Mouse (Mus musculus) T-cell, adult 2 months (primary cell): ENCODE data around the gene Cdk2.
"Not testable (repeated sequence)": the region's sequence is repeated elsewhere in the genome, so short reads cannot be mapped to it uniquely, and the experiment has no call there.

ENCODE experiments used
- DNase-seq: peaks from one replicate; pipeline ENCODE4 v3.0.0; 2022; ENCODE audit warnings: low spot score

The Cdk2 gene

DNA sequence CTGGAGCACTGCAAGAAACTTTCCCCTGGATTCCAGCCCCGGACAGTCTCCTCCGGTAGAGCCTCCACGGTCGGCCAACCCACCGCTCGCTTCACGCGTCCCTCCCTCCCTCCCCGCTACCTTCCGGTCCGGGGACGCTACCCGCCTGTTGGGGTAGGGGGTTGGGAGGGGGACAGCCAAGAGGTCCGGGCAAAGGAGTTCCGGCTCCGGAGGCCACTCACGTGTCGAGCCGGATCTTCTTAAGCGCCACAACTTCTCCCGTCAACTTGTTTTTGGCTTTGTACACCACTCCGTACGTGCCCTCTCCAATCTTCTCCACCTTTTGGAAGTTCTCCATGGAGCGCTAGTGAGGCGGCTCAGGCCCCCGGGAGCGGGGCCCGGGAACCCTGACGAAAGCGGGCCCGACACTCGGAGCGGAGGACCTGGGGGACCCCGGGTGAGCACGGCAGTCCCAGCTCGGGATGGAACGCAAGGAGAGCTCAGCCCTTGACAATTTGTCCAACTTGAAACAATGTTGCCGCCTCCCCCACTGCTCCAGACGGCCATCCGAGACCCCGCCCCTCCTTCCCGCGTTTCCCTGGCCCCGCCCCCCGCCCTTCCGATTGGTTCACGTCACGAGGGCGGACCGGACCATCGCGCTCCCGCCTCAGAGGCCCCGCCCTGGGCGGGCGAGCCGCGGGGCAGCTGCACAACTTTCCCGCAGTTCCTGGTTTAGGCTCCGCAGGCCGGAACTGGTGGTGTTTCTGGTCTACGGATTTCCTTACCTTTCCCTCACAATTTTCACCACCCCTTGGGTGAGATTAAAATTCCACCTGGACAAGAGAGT, at the start of gene Cdk2:
Gene Cdk2 (minus strand): TSS at position 541 of the 826 bp plus-strand sequence.
- DNase-seq: peak; percentile 76

DNA sequence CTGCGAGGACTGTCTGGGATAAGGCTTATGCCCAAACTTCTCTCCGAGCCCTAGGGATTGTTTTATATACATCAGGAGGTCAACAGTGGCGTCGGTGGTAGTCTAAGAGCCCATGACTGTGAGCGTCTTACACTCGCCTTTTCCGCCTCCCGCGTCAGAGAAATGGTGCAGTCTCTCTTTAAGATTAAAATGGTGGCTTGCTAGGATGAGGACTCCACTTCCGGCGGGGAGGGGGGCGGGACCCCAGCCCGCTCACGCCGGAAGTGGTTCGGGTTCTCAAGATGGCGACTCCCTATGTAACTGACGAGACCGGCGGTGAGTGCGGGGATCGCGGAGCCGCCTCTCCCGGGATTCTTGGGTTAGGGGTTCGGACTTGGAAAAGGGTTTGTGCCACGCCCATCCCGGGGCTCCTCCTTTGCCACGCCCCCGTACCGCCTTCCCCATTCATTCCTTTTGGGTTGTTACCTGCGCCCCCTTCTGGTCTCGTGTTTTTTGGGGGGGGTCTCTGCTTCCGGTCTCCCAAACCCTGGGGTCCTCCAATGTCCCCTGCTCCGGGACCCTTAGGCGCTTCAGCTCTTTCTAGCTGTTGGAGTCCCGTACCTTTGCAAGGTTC, 43.5 kb upstream of the Cdk2 start:
- peak; percentile 76 for DNase-seq

DNA sequence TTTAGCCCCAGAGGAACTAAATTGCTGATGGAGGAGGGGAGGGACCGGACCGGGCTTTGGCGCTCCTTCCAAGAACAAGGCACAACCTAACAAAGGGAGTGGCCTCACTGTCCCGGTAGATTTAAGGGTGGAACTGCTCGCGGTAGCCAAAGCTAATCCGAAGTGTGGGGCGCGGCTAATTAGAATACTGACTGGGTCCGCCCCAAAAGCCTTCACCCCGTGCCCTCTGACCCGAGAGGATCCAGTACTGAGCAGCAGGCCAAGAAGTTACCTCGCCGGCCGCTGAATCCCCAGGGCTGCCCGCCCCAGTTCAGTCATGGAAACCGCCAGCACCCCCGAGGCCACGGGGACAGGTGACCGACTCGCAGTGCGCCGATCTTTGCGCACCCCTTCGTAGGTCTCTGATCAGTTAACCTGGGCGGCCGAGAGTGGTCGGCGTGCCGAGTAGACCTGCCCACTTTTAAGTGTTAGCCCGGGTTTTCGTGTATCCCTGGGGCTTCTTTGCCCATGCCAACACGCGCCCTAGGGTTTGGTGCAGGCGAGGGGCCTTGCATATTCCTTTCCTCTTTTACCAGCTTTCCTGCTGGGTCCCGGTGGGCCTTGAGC, 42.9 kb upstream of the Cdk2 start, which contains the start of gene Pym1:
Gene Pym1 (plus strand): TSS at position 244 of the 606 bp plus-strand sequence.
- peak; percentile 57 for DNase-seq

DNA sequence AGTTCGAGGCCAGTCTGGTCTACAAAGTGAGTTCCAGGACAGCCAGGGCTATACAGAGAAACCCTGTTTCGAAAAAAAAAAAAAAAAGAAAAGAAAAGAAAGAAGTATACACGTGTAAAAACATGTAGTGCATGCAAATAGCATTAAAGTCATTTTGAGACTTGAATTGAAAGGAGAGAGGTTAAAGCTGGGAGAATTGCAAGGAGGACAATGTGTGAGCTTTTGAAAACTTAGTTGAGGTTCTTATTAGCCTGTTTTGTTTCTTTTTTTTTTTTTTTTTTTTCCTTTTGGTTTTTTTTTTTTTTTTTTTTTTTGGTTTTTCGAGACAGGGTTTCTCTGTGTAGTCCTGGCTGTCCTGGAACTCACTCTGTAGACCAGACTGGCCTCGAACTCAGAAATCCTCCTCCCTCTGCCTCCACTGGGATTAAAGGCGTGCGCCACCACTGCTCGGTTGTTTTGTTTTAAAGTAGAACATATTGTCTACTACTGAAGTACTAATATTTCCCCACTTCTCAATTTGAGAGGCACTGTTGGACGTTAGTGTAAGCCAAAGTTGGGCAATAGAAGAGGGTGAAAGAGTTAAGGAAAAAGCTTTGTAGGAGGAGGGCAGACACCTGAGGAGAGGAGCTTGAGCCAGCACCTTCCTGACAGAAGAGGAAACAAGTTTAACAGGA, 42.3 kb upstream of the Cdk2 start:
- DNase-seq: no peak

DNA sequence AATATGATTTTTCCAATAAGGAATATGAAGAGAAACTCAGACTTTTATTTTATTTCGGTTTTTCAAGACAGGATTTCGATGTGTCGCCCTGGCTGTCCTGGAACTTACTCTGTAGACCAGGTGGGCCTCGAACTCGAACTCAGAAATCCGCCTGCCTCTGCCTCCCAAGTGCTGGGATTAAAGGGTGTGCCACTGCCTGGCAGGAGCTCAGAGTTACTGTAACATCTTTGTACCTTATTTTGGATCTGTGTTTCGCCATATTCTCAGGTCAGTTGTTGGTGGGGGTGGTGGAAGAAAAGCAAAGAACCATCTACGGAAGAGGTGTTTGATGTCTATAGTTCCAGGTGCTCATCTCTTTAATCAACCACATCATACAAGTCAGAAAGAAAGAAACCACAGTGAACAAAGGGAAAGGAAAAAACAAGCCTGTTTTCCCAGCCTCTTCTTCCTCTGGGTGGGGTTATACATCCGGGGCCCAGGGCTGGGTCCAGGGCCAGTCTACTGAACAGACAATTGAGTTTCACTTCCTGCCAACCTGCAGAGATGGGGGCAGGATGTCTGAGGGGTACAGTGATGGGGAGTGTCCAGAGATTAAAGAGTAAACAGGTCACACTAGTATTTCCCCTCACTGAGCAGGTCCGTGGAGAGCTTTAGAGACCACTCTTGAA, 41.2 kb upstream of the Cdk2 start:
- DNase-seq: peak; percentile 94

DNA sequence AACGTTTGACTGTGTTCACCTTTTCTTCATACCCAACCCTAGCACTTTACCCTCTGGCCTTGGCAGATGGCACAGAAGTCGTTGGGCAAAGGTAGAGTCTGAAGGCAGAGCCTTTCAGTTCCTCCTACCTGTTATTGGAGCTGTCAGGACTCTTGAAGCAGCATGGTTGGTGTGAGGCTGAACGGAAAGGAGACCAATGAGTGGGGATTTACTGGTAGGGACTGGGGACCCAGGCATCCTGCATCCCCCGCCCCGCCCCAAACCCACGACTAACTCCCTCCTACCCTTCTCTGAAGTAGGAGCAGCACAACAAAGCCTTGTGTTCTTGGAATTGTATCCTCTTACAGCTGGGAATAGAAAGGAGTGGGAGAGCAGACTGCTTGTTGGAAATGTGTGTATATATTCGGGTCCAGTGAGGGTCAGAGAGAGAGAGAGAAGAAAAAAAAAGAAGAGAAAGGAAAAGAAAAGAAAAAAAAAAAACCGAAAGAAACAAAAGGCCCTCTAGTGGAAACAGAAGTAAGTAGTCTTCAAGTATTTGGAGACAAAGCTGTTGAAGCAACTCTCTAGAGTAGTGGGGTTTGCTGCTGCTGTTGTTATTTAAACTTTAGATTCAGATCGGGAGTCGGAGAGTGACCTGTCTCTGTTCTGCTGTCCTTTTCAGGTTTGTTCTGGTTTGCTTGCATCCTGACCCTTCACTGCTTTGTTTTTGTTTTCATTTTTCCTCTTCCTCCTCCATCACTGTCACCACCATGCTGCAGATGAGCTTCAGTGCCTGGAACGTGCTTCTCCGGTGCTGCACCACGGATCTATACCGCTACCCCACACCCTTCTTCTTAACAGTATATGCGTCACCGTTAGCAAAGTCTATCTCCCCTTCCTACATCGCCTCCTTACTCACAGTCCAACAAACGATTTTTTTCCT, 40.1 kb upstream of the Cdk2 start, which contains the start of gene Dgka:
Gene Dgka (minus strand): TSS at position 176 of the 922 bp plus-strand sequence.
- peak; percentile 82 for DNase-seq

DNA sequence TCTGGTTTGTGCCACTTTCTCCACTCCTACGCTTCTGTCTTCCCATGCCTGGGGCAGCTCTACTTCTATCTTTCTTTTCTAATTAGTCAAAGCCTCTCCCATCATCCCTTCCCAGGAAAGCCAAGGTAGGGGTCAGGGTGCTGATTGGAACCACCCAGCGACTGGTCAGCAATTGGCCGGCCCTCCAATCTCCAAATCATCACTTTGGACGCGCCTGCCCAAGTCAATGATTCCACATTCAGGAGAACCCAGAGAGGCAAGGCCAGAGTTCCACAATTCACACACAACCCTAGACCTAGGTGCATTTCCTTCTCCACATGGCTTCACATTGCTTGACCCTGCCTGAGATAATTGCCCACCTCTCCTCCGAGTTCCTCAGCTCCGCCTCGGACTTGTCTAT, 39.4 kb upstream of the Cdk2 start:
- DNase-seq: no peak

DNA sequence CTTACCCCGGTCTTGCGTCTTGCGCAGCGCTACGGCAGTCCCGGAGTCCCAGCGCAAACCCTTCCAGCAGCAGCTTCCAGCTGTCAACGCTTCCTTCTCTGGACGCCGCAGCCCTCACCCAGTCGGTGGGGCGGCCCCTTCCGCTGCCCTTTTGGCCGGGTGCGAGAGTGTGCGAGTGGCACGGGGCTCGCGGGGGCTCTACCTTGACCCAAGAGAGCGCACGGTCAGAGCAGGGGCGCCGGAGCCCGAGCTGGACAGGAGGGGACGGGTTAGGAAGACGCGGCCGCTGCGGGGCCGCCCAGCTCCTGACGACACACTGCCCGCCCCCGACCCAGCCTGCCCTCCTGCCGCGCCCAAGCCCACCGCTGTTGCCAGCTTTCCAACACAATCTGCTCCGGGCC, 39.0 kb upstream of the Cdk2 start:
- DNase-seq: peak; percentile 35

DNA sequence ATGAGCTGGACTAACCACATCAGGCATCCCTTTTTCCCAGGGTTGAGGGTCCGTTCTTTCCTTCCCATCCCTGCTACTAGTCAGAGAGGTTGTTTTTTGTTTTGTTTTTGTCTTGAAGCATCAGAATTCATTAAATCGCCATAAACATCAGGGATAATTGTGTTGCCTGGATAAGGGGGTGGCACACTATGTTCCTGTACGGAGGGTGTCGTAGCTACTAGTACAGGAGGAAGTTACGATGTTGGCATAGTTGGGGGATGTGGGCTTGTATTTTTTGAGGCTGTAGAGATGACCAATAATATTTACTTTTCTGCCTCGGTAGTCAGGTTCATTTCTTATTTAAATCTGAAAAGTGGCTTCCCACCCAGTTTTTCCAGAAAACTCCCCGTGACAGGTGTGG, 38.4 kb upstream of the Cdk2 start:
- DNase-seq: no peak

DNA sequence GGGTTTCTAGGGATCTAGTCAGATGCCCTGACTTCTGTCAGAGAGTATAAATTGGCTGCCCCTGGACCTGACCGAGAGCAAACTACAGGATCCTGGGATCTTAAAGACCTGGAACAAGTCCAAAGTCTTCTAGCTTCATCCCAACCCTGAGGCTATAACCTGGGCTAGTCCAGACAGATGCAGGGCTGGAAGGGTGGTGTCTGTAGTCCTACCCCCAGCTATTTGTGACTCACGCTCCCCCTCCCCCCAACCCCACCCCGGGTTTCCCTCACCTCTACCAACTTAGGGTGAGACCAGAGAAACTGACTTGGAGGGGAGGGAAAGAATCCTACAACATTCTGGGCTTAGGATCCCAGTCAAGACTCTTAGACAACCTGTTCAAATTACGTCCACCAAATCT, 37.8 kb upstream of the Cdk2 start:
- DNase-seq: no peak

DNA sequence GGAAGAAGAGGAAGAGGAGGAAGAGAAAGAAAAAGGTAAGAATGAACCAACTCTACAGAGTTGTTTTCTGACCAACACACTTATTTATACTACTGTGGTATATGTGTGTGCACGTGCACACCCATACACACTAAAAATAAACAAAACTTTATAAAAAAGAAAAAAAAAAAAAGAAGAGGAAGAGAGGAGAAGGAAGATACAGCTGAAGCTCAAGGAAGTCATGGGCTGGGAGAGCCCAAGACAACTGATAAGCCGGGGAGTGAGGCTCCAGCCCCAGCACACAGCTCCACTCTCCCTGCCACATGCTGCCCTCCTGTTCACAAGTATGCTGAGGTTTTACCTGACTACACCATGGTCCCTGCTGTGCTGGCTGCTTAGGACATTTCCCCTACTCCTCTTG, 35.5 kb upstream of the Cdk2 start:
- no peak for DNase-seq

DNA sequence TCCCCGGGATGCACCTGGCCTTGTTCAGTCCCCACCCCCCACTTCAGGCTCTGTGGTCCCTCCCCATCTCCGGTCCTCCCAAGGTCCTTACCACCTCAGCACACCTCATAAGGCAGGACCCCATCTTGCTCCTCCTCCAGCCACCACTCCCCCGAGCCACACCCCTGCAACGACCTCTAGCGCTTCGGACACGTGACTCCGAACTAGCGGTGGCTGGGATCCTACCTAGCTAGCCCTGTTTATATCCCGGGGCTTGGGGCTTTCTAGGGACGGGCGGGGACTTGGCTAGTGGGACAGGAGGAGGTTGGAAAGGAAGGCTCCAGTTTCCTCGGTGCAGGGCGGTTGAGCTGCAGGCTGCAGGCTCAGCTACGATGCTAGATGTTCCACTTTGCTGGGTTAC, 32.6 kb upstream of the Cdk2 start:
- DNase-seq: no peak

DNA sequence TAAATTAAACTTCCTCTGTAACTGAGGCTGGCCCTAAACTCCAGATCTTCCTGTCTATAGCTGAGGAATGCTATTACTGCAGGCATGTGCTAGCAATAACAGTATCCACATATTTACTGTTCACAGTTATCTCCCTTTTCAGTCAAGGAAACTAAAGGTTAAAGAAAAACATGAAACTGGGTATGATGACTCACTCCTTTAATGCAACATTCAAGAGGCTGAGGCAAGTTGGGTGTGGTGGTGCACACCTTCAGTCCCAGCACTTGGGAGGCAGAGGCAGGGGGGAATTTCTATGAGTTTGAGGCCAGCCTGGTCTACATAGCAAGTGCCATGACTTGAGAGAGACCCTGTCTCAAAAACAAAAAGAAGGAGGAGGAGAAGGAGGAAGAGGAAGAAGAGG, 27.2 kb upstream of the Cdk2 start:
- no peak for DNase-seq

DNA sequence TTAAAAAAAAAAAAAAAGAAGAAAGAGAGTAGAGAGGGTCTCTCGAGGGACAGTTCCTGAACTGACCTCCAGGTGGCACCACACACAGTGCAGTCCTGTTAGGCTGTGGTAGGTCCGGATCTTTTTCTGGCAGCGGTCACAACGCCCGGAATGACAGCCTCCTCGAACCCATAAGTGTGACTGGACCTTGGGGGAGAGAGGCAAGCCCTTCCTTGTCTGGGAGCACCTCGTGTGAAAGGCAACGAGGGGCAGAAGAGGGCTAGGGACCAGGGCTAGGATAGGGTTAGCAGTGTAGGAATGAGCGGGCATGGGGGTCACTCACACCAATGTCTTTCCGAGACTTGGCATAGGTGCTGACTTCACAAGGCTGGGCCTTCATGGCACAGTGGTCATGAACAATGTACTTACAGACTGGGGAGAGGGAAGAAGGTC, 26.2 kb upstream of the Cdk2 start:
- DNase-seq: peak; percentile 51

DNA sequence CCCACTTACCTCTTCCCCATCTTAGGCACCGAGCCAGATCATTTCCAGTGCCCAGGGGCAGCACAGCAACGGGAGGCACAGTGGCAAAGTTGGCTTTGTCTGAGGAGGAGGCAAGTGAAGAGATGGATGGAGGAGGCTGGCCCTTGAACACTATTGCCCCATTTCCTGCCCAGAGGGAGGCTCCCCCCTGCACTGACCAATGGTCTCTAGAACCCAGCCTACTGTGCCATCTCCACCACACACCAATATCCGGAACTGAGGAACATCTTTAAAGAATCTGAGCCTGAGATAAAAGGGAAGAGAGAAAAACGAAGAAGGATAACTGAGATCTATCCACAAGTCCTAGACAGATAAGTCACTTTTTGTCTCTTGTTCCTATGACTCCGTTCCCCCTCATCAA, 23.2 kb upstream of the Cdk2 start:
- DNase-seq: no peak

DNA sequence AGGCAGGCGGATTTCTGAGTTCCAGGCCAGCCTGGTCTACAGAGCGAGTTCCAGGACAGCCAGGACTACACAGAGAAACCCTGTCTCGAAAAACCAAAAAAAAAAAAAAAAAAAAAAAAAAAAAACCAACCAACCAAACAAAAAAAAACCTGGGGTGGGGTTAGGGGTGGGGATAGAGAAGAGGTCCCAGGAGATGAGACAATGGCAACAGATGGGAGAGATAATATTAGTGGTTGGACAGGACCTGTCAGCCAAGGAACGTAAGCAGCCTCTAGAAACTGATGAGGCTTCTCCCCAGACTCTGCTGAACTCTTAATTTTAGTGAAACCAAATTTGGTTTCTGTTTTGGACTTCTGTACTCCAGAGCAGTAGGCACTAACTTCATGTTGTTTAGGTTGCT, 20.6 kb upstream of the Cdk2 start:
- DNase-seq: not testable (repeated sequence)

DNA sequence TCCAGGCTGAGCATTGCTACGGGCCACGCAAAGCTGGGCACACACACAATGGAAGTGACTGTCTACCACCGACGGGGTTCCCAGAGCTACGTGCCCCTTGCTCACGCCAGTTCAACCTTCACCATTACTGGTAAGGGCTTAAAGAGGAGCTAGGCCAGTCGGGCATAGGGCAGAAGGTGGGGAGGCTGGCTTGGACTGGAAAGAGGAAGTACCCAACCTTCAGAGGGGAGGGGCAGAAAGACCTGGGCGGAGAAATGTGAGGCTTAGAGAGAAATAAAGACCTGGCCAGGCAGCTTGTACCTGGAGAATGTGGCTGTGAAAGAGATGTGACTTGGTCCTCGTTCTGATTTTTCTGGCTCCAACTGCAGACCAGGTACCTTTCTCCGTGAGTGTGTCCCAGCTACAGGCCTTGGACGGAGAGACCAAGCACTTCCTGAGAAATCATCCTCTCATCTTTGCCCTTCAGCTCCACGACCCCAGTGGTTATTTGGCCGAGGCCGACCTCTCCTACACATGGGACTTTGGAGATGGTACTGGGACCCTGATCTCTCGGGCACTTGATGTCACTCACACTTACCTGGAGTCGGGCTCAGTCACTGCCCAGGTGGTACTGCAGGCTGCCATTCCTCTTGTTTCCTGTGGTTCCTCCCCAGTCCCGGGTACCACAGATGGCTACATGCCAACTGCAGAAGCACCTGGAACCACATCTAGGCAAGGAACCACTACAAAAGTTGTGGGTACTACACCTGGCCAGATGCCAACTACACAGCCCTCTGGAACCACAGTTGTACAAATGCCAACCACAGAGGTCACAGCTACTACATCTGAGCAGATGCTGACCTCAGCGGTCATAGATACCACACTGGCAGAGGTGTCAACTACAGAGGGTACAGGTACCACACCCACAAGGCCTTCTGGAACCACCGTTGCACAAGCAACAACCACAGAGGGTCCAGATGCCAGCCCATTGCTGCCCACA, 11.0 kb upstream of the Cdk2 start:
- peak; percentile 93 for DNase-seq

DNA sequence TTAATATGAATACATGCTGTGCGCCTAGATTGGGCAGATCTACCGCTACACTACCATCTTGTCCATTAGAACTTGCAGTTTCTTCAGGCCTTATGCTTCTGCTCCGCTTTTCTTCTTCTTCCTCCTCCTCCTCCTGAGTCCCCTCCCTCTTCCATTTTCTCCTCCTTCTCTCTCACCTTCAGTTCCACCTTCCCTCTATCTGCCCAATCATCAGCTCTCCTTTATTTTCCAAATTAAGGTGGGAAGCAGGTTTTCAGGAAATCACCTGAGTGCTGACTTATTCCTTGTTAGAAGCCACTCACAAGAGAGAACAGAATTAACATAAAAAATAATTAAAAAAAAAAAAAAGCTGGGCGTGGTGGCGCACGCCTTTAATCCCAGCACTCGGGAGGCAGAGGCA, 6.5 kb upstream of the Cdk2 start:
- DNase-seq: not testable (repeated sequence)

DNA sequence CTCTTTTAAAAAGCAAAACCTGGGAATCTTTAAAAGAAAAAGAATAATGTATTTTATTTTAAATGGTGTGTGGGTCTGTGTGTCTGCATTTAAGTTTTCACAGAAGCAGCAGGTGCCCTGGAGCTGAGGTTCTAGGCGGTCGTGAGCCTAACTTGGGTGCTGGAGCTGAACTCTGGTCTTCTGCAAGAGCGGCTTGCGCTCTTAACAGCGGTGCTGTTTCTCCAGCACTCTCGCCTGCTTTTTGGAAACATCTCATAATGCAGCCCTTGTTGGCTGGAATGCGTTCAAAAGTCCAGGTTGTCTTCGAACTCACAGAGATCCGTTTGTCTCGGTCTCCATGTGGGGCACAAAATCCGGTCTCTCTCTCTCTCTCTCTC, 474 bp upstream of the Cdk2 start:
- DNase-seq: peak; percentile 14

DNA sequence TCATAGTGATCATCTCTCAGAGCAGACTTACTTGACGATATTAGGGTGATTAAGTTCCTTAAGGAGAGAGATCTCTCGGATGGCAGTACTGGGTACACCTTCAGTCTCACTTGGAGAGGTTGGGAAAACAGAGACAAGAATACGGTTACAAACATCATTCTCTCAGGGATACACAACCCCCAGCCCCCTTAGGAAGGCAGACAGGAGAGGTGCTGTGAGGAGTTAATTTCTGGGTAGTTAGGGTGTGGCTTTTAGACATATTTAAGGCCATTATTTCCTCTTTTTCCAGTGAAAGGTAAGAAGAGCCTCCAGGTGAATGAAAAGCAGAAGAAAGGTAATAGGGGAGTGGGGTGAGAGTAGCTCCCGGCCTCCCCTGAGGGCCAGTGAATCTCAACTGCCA, 936 bp downstream of the Cdk2 start, which contains the start of gene Pmel:
Gene Pmel (plus strand): TSS at position 301 of the 400 bp plus-strand sequence.
- DNase-seq: no peak
